Mouse (Mus musculus): Measurements from ENCODE around the gene Ttyh2. TPM values are rescaled to one million over a fixed set of nuclear protein-coding genes. Genes with fewer than 3 reads are reported as not detected.

The Ttyh2 gene
- polyA plus RNA-seq, 1 experiment from 2014 or later, result 15.9 TPM

- Histone ChIP-seq H3K27ac (peak overlapping the region; percentile 60), H3K4me3 (no peak overlapping the region)
These were observed 53.1 kb downstream of the Ttyh2 start for GRCm38 (mm10) chr11:114728333-114728732.

GRCm38 (mm10) chr11:114729832-114730363 is 54.7 kb downstream of the Ttyh2 start:
- H3K4me1 ChIP-seq (replicated peaks), result peaks cover 49% of the 10 kb centered on the region
- H3K27ac ChIP-seq, result peak overlapping the region; percentile 60
- WGBS, result 48% methylated on average over 6 of the region's 6 CpGs
- DNase-seq (ENCODE audit: low spot score), result peak; percentile 25
- no peaks in the 10 kb centered on the region for H3K36me3 ChIP-seq
- peaks cover 16% of the 10 kb centered on the region for H3K27me3 ChIP-seq (ENCODE audit: insufficient read depth, poor library complexity, severe bottlenecking)
- H3K9me3 ChIP-seq, result no peaks in the 10 kb centered on the region
- H3K4me3 ChIP-seq, result no peak overlapping the region

More at GRCm38 (mm10) chr11:114728333-114728732, 53.1 kb downstream of the Ttyh2 start:
- no peaks in the 10 kb centered on the region for H3K36me3 ChIP-seq
- no peaks in the 10 kb centered on the region for H3K9me3 ChIP-seq
- WGBS, result 54% methylated on average over 5 of the region's 5 CpGs
- DNase-seq (ENCODE audit: low spot score), result no peak
- H3K27me3 ChIP-seq (ENCODE audit: insufficient read depth, poor library complexity, severe bottlenecking), result peaks cover 16% of the 10 kb centered on the region
- H3K4me1 ChIP-seq (replicated peaks), result peaks cover 52% of the 10 kb centered on the region

GRCm38 (mm10) chr11:114731711-114732110 is 56.5 kb downstream of the Ttyh2 start:
- 83% methylated on average over 4 of the region's 4 CpGs for WGBS
- no peak for DNase-seq (ENCODE audit: low spot score)
- H3K27me3 ChIP-seq (ENCODE audit: insufficient read depth, poor library complexity, severe bottlenecking), result peaks cover 16% of the 10 kb centered on the region
- H3K4me1 ChIP-seq (replicated peaks), result peaks cover 42% of the 10 kb centered on the region
- H3K9me3 ChIP-seq, result no peaks in the 10 kb centered on the region
- no peak overlapping the region for H3K27ac ChIP-seq
- H3K36me3 ChIP-seq, result no peaks in the 10 kb centered on the region
- H3K4me3 ChIP-seq, result no peak overlapping the region

- H3K27me3 ChIP-seq (ENCODE audit: insufficient read depth, poor library complexity, severe bottlenecking), result peaks cover 12% of the 10 kb centered on the region
- H3K4me3 ChIP-seq, result no peak overlapping the region
- no peak for DNase-seq (ENCODE audit: low spot score)
- 81% methylated on average over 22 of the region's 22 CpGs for WGBS
- peaks cover 36% of the 10 kb centered on the region for H3K4me1 ChIP-seq (replicated peaks)
- no peaks in the 10 kb centered on the region for H3K9me3 ChIP-seq
- no peaks in the 10 kb centered on the region for H3K36me3 ChIP-seq
- H3K27ac ChIP-seq, result no peak overlapping the region
These were observed 57.7 kb downstream of the Ttyh2 start for GRCm38 (mm10) chr11:114732890-114733289.

GRCm38 (mm10) chr11:114736111-114736510 is 60.9 kb downstream of the Ttyh2 start:
- no peak overlapping the region for H3K4me3 ChIP-seq
- 85% methylated on average over 2 of the region's 2 CpGs for WGBS
- H3K27me3 ChIP-seq (ENCODE audit: insufficient read depth, poor library complexity, severe bottlenecking), result peaks cover 21% of the 10 kb centered on the region
- H3K9me3 ChIP-seq, result no peaks in the 10 kb centered on the region
- no peaks in the 10 kb centered on the region for H3K36me3 ChIP-seq
- DNase-seq (ENCODE audit: low spot score), result no peak
- H3K4me1 ChIP-seq (replicated peaks), result peaks cover 23% of the 10 kb centered on the region
- H3K27ac ChIP-seq, result no peak overlapping the region

GRCm38 (mm10) chr11:114736913-114737624 is 61.8 kb downstream of the Ttyh2 start:
- Histone ChIP-seq H3K9me3 (no peaks in the 10 kb centered on the region), H3K36me3 (no peaks in the 10 kb centered on the region), H3K27ac (peak overlapping the region; percentile 87), H3K4me3 (peak overlapping the region; percentile 16; the same call in 1 of the 2 replicates), H3K4me1 (replicated peaks) (peaks cover 33% of the 10 kb centered on the region), H3K27me3 (ENCODE audit: insufficient read depth, poor library complexity, severe bottlenecking) (peaks cover 21% of the 10 kb centered on the region)
- 30% methylated on average over 11 of the region's 11 CpGs for WGBS
- DNase-seq (ENCODE audit: low spot score), result peak; percentile 63

- H3K27me3 ChIP-seq (ENCODE audit: insufficient read depth, poor library complexity, severe bottlenecking), result peaks cover 37% of the 10 kb centered on the region
- H3K27ac ChIP-seq, result peak overlapping the region; percentile 63
- no peaks in the 10 kb centered on the region for H3K9me3 ChIP-seq
- H3K4me3 ChIP-seq, result no peak overlapping the region
- no peaks in the 10 kb centered on the region for H3K36me3 ChIP-seq
- 40% methylated on average over 10 of the region's 10 CpGs for WGBS
- peak; percentile 52 for DNase-seq (ENCODE audit: low spot score)
- peaks cover 44% of the 10 kb centered on the region for H3K4me1 ChIP-seq (replicated peaks)
These were observed 65.4 kb downstream of the Ttyh2 start for GRCm38 (mm10) chr11:114740598-114740997.

GRCm38 (mm10) chr11:114741451-114741850 is 66.2 kb downstream of the Ttyh2 start:
- peak; percentile 65 for DNase-seq (ENCODE audit: low spot score)
- Histone ChIP-seq H3K9me3 (no peaks in the 10 kb centered on the region), H3K27me3 (ENCODE audit: insufficient read depth, poor library complexity, severe bottlenecking) (peaks cover 43% of the 10 kb centered on the region), H3K27ac (peak overlapping the region; percentile 86), H3K4me1 (replicated peaks) (peaks cover 44% of the 10 kb centered on the region), H3K36me3 (no peaks in the 10 kb centered on the region), H3K4me3 (0 out of 2 replicates have a peak overlapping the region, but pooled peaks have one; percentile 1)
- 20% methylated on average over 6 of the region's 6 CpGs for WGBS

- Histone ChIP-seq H3K27ac (peak overlapping the region; percentile 76), H3K27me3 (ENCODE audit: insufficient read depth, poor library complexity, severe bottlenecking) (peaks cover 32% of the 10 kb centered on the region), H3K4me3 (no peak overlapping the region), H3K4me1 (replicated peaks) (peaks cover 30% of the 10 kb centered on the region), H3K9me3 (no peaks in the 10 kb centered on the region), H3K36me3 (no peaks in the 10 kb centered on the region)
- WGBS, result 1% methylated on average over 12 of the region's 12 CpGs
- peak; percentile 93 for DNase-seq (ENCODE audit: low spot score)
These were observed 69.9 kb downstream of the Ttyh2 start for GRCm38 (mm10) chr11:114745134-114745533.

- Histone ChIP-seq H3K9me3 (no peaks in the 10 kb centered on the region), H3K36me3 (no peaks in the 10 kb centered on the region), H3K4me1 (replicated peaks) (peaks cover 9% of the 10 kb centered on the region), H3K27me3 (ENCODE audit: insufficient read depth, poor library complexity, severe bottlenecking) (peaks cover 30% of the 10 kb centered on the region), H3K27ac (no peak overlapping the region), H3K4me3 (no peak overlapping the region)
- 87% methylated on average over 12 of the region's 12 CpGs for WGBS
- DNase-seq (ENCODE audit: low spot score), result no peak
These were observed 72.4 kb downstream of the Ttyh2 start for GRCm38 (mm10) chr11:114747564-114748138.

GRCm38 (mm10) chr11:114764820-114765818 is 89.9 kb downstream of the Ttyh2 start, which contains the start of gene Kif19a:
Gene Kif19a, plus strand, starts transcription at chr11:114765388.
- WGBS, result 3% methylated on average over 51 of the region's 51 CpGs

GRCm38 (mm10) chr11:114769911-114770310 is 94.7 kb downstream of the Ttyh2 start:
- Histone ChIP-seq H3K4me1 (replicated peaks) (peaks cover 65% of the 10 kb centered on the region), H3K9me3 (no peaks in the 10 kb centered on the region), H3K27ac (peak overlapping the region; percentile 73), H3K27me3 (ENCODE audit: insufficient read depth, poor library complexity, severe bottlenecking) (peaks cover 38% of the 10 kb centered on the region), H3K36me3 (no peaks in the 10 kb centered on the region), H3K4me3 (no peak overlapping the region)
- DNase-seq (ENCODE audit: low spot score), result no peak
- WGBS, result 38% methylated on average over 6 of the region's 6 CpGs

More at GRCm38 (mm10) chr11:114764820-114765818, 89.9 kb downstream of the Ttyh2 start, which contains the start of gene Kif19a:
- Histone ChIP-seq H3K27ac (peak within 1 kb of the TSS; percentile 75), H3K27me3 (ENCODE audit: insufficient read depth, poor library complexity, severe bottlenecking) (peaks cover 53% of the 10 kb centered on the region), H3K36me3 (no peaks in the 10 kb centered on the region), H3K4me3 (peak within 1 kb of the TSS; percentile 62), H3K9me3 (no peaks in the 10 kb centered on the region), H3K4me1 (replicated peaks) (peaks cover 35% of the 10 kb centered on the region)
- DNase-seq (ENCODE audit: low spot score), result peak; percentile 76

Measured in hindbrain, embryonic 10.5 days (tissue).